Comparison of ENCODE assay signal across 10 mouse cellular contexts in genomic region chr11:113611112-113611646, GRCm38 (mm10). TPM values are rescaled to one million over a fixed set of nuclear protein-coding genes. Genes with fewer than 3 reads are reported as not detected.
A peak's percentile ranks its signal among the peaks of the same experiment; 100 is the strongest.
DNase-seq lines count a peak whose midpoint lies in the region; ATAC-seq and TF ChIP-seq lines count a peak whose summit lies in the region.
"Had no signal": no experiment of that assay in that cellular context is flagged by ENCODE, and none has a peak within 500 bp of the region (broad histone marks: within the 10 kb centered on the region; RNA-seq: fewer than 3 reads in every experiment).

No protein-coding gene starts in this region.

- H3K36me3 ChIP-seq in lung, embryonic 16.5 days (ENCODE audit: control insufficient read depth, insufficient read depth, low read length) = no peaks in the 10 kb centered on the region
- no peaks in the 10 kb centered on the region for H3K36me3 ChIP-seq in lung, postnatal 0 days (ENCODE audit: insufficient read depth, low read length)
- no peaks in the 10 kb centered on the region for H3K36me3 ChIP-seq in forebrain, embryonic 15.5 days
- no peaks in the 10 kb centered on the region for H3K36me3 ChIP-seq in neural tube, embryonic 12.5 days

- peak; percentile 59 for ATAC-seq in lung, embryonic 16.5 days (ENCODE audit: low read depth)
- no peak for ATAC-seq in lung, postnatal 0 days
- ATAC-seq in forebrain, embryonic 15.5 days (replicated peaks) = no peak
- ATAC-seq in neural tube, embryonic 12.5 days (ENCODE audit: low FRiP score, low read depth) = no peak

- TF ChIP-seq EP300 in lung, postnatal 0 days (IDR thresholded peaks at IDR 0.05) = no peak

- H3K4me3 ChIP-seq in lung, embryonic 16.5 days (ENCODE audit: low read length) = no peak overlapping the region
- no peak overlapping the region for H3K4me3 ChIP-seq in lung, postnatal 0 days (ENCODE audit: low read depth, low read length)
- H3K4me3 ChIP-seq in forebrain, embryonic 15.5 days = no peak overlapping the region
- H3K4me3 ChIP-seq in neural tube, embryonic 12.5 days = no peak overlapping the region

- H3K9ac ChIP-seq in lung, embryonic 16.5 days (ENCODE audit: low read length) = no peak overlapping the region
- H3K9ac ChIP-seq in lung, postnatal 0 days (replicated peaks; ENCODE audit: low read depth) = no peak overlapping the region
- H3K9ac ChIP-seq in forebrain, embryonic 15.5 days (replicated peaks) = no peak overlapping the region
- no peak overlapping the region for H3K9ac ChIP-seq in neural tube, embryonic 12.5 days

- H3K27me3 ChIP-seq in lung, embryonic 16.5 days (ENCODE audit: control insufficient read depth, insufficient read depth, low read depth, low read length) = no peaks in the 10 kb centered on the region
- no peaks in the 10 kb centered on the region for H3K27me3 ChIP-seq in lung, postnatal 0 days (replicated peaks; ENCODE audit: insufficient read depth, low read length)
- no peaks in the 10 kb centered on the region for H3K27me3 ChIP-seq in forebrain, embryonic 15.5 days
- H3K27me3 ChIP-seq in neural tube, embryonic 12.5 days (replicated peaks) = no peaks in the 10 kb centered on the region

- no peak overlapping the region for H3K4me2 ChIP-seq in lung, embryonic 16.5 days (ENCODE audit: low read depth, low read length)
- no peak overlapping the region; the same call in 1 of the 2 replicates for H3K4me2 ChIP-seq in lung, postnatal 0 days (replicated peaks; ENCODE audit: low read depth, low read length)
- H3K4me2 ChIP-seq in forebrain, embryonic 15.5 days (replicated peaks) = no peak overlapping the region
- H3K4me2 ChIP-seq in neural tube, embryonic 12.5 days (replicated peaks) = peak overlapping the region; percentile 41; the same call in 1 of the 2 replicates

- H3K27ac ChIP-seq in lung, embryonic 16.5 days (ENCODE audit: low read length) = peak overlapping the region; percentile 84
- no peak overlapping the region for H3K27ac ChIP-seq in lung, postnatal 0 days (ENCODE audit: low read length)
- H3K27ac ChIP-seq in forebrain, embryonic 15.5 days (replicated peaks) = peak overlapping the region; percentile 79; the same call in 1 of the 2 replicates
- peak overlapping the region; percentile 68; the same call in 1 of the 2 replicates for H3K27ac ChIP-seq in neural tube, embryonic 12.5 days

- H3K9me3 ChIP-seq in lung, embryonic 16.5 days (ENCODE audit: control insufficient read depth, low read length) = 0 out of 2 replicates have a peak, but pooled peaks cover under 1% of the 10 kb centered on the region
- no peaks in the 10 kb centered on the region for H3K9me3 ChIP-seq in lung, postnatal 0 days (ENCODE audit: low read length)
- no peaks in the 10 kb centered on the region for H3K9me3 ChIP-seq in forebrain, embryonic 15.5 days
- peaks cover 5% of the 10 kb centered on the region; the same call in 1 of the 2 replicates for H3K9me3 ChIP-seq in neural tube, embryonic 12.5 days

- DNase-seq in frontal cortex, adult 2 months (ENCODE audit: extremely low spot score in 1 of 2, low spot score in 1 of 2) = peak; percentile 22 to 66
- DNase-seq in frontal cortex, postnatal 10 days (ENCODE audit: low spot score in 2 of 2) = no peak
- DNase-seq in lung, postnatal 0 days (ENCODE audit: low spot score) = no peak
- no peak for DNase-seq in embryo, embryonic 9.5 days (ENCODE audit: extremely low spot score)
- no peak for DNase-seq in kidney, adult 11 months
- DNase-seq: cerebellum, adult 9-10 months; layer of hippocampus, adult 9-11 months had no signal

- peaks cover 14% of the 10 kb centered on the region for H3K4me1 ChIP-seq in lung, embryonic 16.5 days (replicated peaks; ENCODE audit: control insufficient read depth, insufficient read depth, low read length)
- H3K4me1 ChIP-seq in lung, postnatal 0 days (ENCODE audit: insufficient read depth, low read depth, low read length) = no peaks in the 10 kb centered on the region; the same call in 1 of the 2 replicates
- peaks cover 10% of the 10 kb centered on the region for H3K4me1 ChIP-seq in forebrain, embryonic 15.5 days
- peaks cover 10% of the 10 kb centered on the region for H3K4me1 ChIP-seq in neural tube, embryonic 12.5 days

- TF ChIP-seq CTCF in lung, postnatal 0 days (IDR thresholded peaks at IDR 0.05) = no peak

- WGBS in lung, embryonic 16.5 days = 50% methylated on average over 10 of the region's 10 CpGs
- WGBS in lung, postnatal 0 days = 45% methylated on average over 10 of the region's 10 CpGs
- WGBS in forebrain, embryonic 15.5 days = 88% methylated on average over 10 of the region's 10 CpGs
- 89% methylated on average over 10 of the region's 10 CpGs for WGBS in neural tube, embryonic 12.5 days

RNA-seq across cellular contexts. Expression of gene Sstr2, which starts 8.0 kb away (rescaled TPM):
- polyA plus RNA-seq in frontal cortex, adult 2 months (2012; rRNA removed) = 15.3 and 18.3 TPM in 2 replicates
- polyA plus RNA-seq in lung, embryonic 16.5 days (2015; fragmentation: Nextera tagmentation; extraction: Ambion mirVana) = 3.0 and 4.2 TPM in 2 replicates
- polyA plus RNA-seq in lung, postnatal 0 days (2015; fragmentation: Nextera tagmentation; extraction: Ambion mirVana) = 3.9 and 4.0 TPM in 2 replicates
- polyA plus RNA-seq in forebrain, embryonic 15.5 days (2015; fragmentation: Nextera tagmentation; extraction: Ambion mirVana) = 85.6 and 102 TPM in 2 replicates
- polyA plus RNA-seq in neural tube, embryonic 12.5 days (2016; fragmentation: Nextera tagmentation; extraction: Ambion mirVana) = 27.6 and 27.8 TPM in 2 replicates

RNA-seq across cellular contexts. Expression of gene Cog1, which starts 37.8 kb away (rescaled TPM):
- 59.1 and 61.1 TPM in 2 replicates for polyA plus RNA-seq in frontal cortex, adult 2 months (2012; rRNA removed)
- 22.0 and 23.3 TPM in 2 replicates for polyA plus RNA-seq in lung, embryonic 16.5 days (2015; fragmentation: Nextera tagmentation; extraction: Ambion mirVana)
- polyA plus RNA-seq in lung, postnatal 0 days (2015; fragmentation: Nextera tagmentation; extraction: Ambion mirVana) = 18.6 and 19.0 TPM in 2 replicates
- polyA plus RNA-seq in forebrain, embryonic 15.5 days (2015; fragmentation: Nextera tagmentation; extraction: Ambion mirVana) = 36.9 and 37.6 TPM in 2 replicates
- polyA plus RNA-seq in neural tube, embryonic 12.5 days (2016; fragmentation: Nextera tagmentation; extraction: Ambion mirVana) = 44.1 and 50.7 TPM in 2 replicates

RNA-seq across cellular contexts. Expression of gene Slc39a11, which starts 38.7 kb away (rescaled TPM):
- polyA plus RNA-seq in frontal cortex, adult 2 months (2012; rRNA removed) = 11.2 and 12.3 TPM in 2 replicates
- 23.7 and 26.2 TPM in 2 replicates for polyA plus RNA-seq in lung, embryonic 16.5 days (2015; fragmentation: Nextera tagmentation; extraction: Ambion mirVana)
- 14.3 and 15.1 TPM in 2 replicates for polyA plus RNA-seq in lung, postnatal 0 days (2015; fragmentation: Nextera tagmentation; extraction: Ambion mirVana)
- 39.6 and 42.2 TPM in 2 replicates for polyA plus RNA-seq in forebrain, embryonic 15.5 days (2015; fragmentation: Nextera tagmentation; extraction: Ambion mirVana)
- polyA plus RNA-seq in neural tube, embryonic 12.5 days (2016; fragmentation: Nextera tagmentation; extraction: Ambion mirVana) = 26.1 and 26.7 TPM in 2 replicates

Comparison
In these comparisons a context has a peak if more than half of its experiments do, and no peak if none do; other contexts are left out.
1. DNase-seq: peak in frontal cortex, adult 2 months (2 of 2); none in frontal cortex, postnatal 10 days (0 of 2), lung, postnatal 0 days (single experiment), embryo, embryonic 9.5 days (single experiment) and kidney, adult 11 months (single experiment).